Mouse (Mus musculus): ENCODE results near the gene Lrrc46.

The Lrrc46 gene

GRCm38 (mm10) chr11:97013121-97013670 lies 28.0 kb downstream of the Lrrc46 start, which contains the start of gene Sp6:
Gene Sp6, plus strand, starts transcription at chr11:97013394.
- in situ Hi-C loops (cut with MboI, MseI), result loop anchor here (10.0 kb wide), 1 partner anchor 1298 kb away; the partner anchor contains the start of gene Zfp652

- in situ Hi-C loops (cut with MboI, MseI), result no loop called here
Measured at GRCm38 (mm10) chr11:97009198-97009790, 31.9 kb downstream of the Lrrc46 start.

- in situ Hi-C loops (cut with MboI, MseI), result no loop called here
Measured at GRCm38 (mm10) chr11:97007093-97007794, 34.0 kb downstream of the Lrrc46 start.

GRCm38 (mm10) chr11:97003170-97003569 lies 38.0 kb downstream of the Lrrc46 start:
- in situ Hi-C loops (cut with MboI, MseI), result no loop called here

GRCm38 (mm10) chr11:96997380-96997956 lies 43.7 kb downstream of the Lrrc46 start:
- in situ Hi-C loops (cut with MboI, MseI), result no loop called here

- in situ Hi-C loops (cut with MboI, MseI), result no loop called here
Measured at GRCm38 (mm10) chr11:96996773-96997379, 44.3 kb downstream of the Lrrc46 start.

GRCm38 (mm10) chr11:96995836-96996772 lies 45.1 kb downstream of the Lrrc46 start:
- in situ Hi-C loops (cut with MboI, MseI), result no loop called here

- in situ Hi-C loops (cut with MboI, MseI), result no loop called here
Measured at GRCm38 (mm10) chr11:96995031-96995430, 46.2 kb downstream of the Lrrc46 start.

- in situ Hi-C loops (cut with MboI, MseI), result no loop called here
Measured at GRCm38 (mm10) chr11:96992722-96993311, 48.4 kb downstream of the Lrrc46 start.

- in situ Hi-C loops (cut with MboI, MseI), result no loop called here
Measured at GRCm38 (mm10) chr11:96991501-96991900, 49.7 kb downstream of the Lrrc46 start.

- in situ Hi-C loops (cut with MboI, MseI), result loop anchor here (5.0 kb wide), 1 partner anchor 34 kb away; no protein-coding TSS in a partner anchor
Measured at GRCm38 (mm10) chr11:96987873-96988655, 53.1 kb downstream of the Lrrc46 start.

- in situ Hi-C loops (cut with MboI, MseI), result loop anchor here (5.0 kb wide), 1 partner anchor 36 kb away; no protein-coding TSS in a partner anchor
Measured at GRCm38 (mm10) chr11:96986463-96986862, 54.7 kb downstream of the Lrrc46 start.

GRCm38 (mm10) chr11:96984903-96985302 lies 56.3 kb downstream of the Lrrc46 start:
- in situ Hi-C loops (cut with MboI, MseI), result loop anchor here (5.0 kb wide), 1 partner anchor 37 kb away; no protein-coding TSS in a partner anchor

Measured in T-helper 1 cell (primary cell).